Mouse (Mus musculus): ENCODE results near the gene Pitpnm2.

DNA sequence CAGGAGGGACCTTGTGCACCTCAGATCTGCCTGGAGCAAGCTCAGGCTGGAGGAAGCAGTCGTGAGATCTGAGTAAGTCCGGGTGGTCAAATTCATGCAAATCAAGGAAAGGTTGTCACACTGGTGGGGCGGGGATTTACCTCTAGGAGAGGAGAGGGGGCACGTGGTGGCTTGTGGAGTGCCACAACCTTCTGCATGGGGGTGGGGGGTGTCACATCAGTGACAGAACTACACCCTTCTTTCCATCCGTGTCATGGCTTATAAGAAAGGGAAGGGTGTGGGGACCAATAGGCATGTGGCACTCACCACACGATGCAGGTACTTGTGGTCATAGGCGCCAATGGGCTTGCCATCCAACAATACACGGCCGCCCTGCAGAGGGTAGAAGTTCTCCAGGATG is 173.8 kb downstream of the Pitpnm2 start:
- TF ChIP-seq EP300 (IDR thresholded peaks at IDR 0.05) (no peak), CTCF (IDR thresholded peaks at IDR 0.05) (no peak)

Data from lung, postnatal 0 days (tissue).